ENCODE assay signal across 13 mouse cellular contexts in genomic region chr2:95494026-95494697, GRCm38 (mm10).
"Had no signal": no experiment of that assay in that cellular context is flagged by ENCODE, and none has a peak within 500 bp of the region (broad histone marks: within the 10 kb centered on the region; RNA-seq: fewer than 3 reads in every experiment).

No protein-coding gene starts in this region.

- DNase-seq: right cerebral cortex, adult 18-20 months; right cerebral cortex, postnatal 14 days; right cerebral cortex, postnatal 25 days; right cerebral cortex, postnatal 4 days; spleen, adult 18-20 months; thymus, adult 18-20 months; thymus, adult 2 months; thymus, postnatal 25 days; thymus, postnatal 36 days had no signal

- H3K4me2 ChIP-seq: neural tube, embryonic 13.5 days; neural tube, embryonic 15.5 days; stomach, embryonic 15.5 days had no signal

- H3K27ac ChIP-seq: neural tube, embryonic 13.5 days; neural tube, embryonic 15.5 days; stomach, embryonic 15.5 days; stomach, postnatal 0 days had no signal

- H3K4me1 ChIP-seq: neural tube, embryonic 13.5 days; neural tube, embryonic 15.5 days; stomach, embryonic 15.5 days had no signal

- H3K9ac ChIP-seq: neural tube, embryonic 13.5 days; neural tube, embryonic 15.5 days; stomach, embryonic 15.5 days had no signal

- H3K4me3 ChIP-seq: neural tube, embryonic 13.5 days; neural tube, embryonic 15.5 days; stomach, embryonic 15.5 days had no signal

- H3K36me3 ChIP-seq: neural tube, embryonic 13.5 days; neural tube, embryonic 15.5 days; stomach, embryonic 15.5 days had no signal

- H3K9me3 ChIP-seq: neural tube, embryonic 13.5 days; neural tube, embryonic 15.5 days; stomach, embryonic 15.5 days had no signal

- H3K27me3 ChIP-seq: neural tube, embryonic 13.5 days; neural tube, embryonic 15.5 days; stomach, embryonic 15.5 days had no signal
